Mouse (Mus musculus) bone marrow, adult 2 months (tissue): ENCODE data around the gene Map4k2.

Experiments
- CTCF ChIP-seq: fragments of 200-500 bp; IDR thresholded peaks from 2 replicates; pipeline ENCODE4 v1.5.1; 2011; ENCODE audit warnings: low read length, control low read depth; ENCODE audit not compliant: control insufficient read depth, insufficient read depth
- POLR2A ChIP-seq: fragments of 200-500 bp; IDR thresholded peaks from 2 replicates; pipeline ENCODE4 v1.6.1; 2011; ENCODE audit warnings: low read depth, mild to moderate bottlenecking, control low read depth, low read length, borderline replicate concordance; ENCODE audit not compliant: control insufficient read depth

DNA sequence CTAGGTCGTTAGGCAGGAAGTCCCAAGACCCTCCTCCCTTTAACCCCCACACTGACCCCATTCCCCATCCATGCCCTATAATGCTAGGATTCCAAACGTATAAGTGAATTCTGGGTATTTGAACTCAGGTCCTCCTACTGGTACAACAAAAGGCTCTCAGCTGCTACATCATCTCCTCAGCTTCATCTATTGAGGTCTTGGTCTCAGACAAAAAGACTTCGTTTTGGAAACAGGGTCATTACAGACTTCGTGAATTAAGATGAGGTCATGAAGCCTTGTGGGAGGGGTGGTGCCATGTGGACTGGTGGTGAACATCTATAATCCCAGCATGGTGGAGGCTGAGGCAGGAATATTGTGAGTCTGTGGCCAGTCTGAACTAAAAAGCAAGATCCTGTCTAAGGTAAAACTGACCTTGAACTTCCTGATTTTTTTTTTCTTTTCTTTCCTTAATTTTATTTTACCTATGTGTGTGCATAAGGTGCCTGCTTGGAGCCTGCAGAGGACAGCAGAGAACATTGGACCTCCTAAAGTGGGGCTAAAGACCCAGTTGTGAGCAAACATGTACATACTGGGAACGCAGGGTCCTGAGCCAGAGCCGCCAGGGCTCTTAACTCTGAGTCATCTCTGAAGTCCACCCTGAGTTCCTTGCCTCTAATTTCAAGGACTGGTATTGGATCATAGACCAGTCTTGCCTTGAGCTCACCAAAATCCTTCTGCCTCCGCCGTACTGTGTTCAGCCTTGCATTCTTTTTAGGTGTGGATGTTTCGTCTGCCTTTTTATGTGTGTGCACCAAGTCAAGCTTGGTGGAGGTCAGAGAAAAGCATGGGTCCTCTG is 7.0 kb upstream of the Map4k2 start:
- no peak for TF ChIP-seq CTCF
- TF ChIP-seq POLR2A = no peak
